Mouse (Mus musculus): ENCODE results near the gene Lamtor4. TPM values are rescaled to one million over a fixed set of nuclear protein-coding genes. Genes with fewer than 3 reads are reported as not detected.
A peak's percentile ranks its signal among the peaks of the same experiment; 100 is the strongest.

Gene Lamtor4
- polyA plus RNA-seq, 1 experiment from 2014 or later = 47.7 TPM

GRCm38 (mm10) chr5:138275216-138276050 lies 20.2 kb downstream of the Lamtor4 start:
- H3K4me1 ChIP-seq (ENCODE audit: control insufficient read depth, insufficient read depth, low read length) = peaks cover 32% of the 10 kb centered on the region
- no peaks in the 10 kb centered on the region for H3K27me3 ChIP-seq (ENCODE audit: control insufficient read depth, insufficient read depth, low read length)
- H3K9me3 ChIP-seq (ENCODE audit: control insufficient read depth, low read length) = no peaks in the 10 kb centered on the region
- peaks cover 12% of the 10 kb centered on the region for H3K36me3 ChIP-seq (ENCODE audit: control insufficient read depth, insufficient read depth, low read length)
- peak overlapping the region; percentile 47 for H3K9ac ChIP-seq (ENCODE audit: low read depth, low read length)
- peak overlapping the region; percentile 62; the same call in 1 of the 2 replicates for H3K27ac ChIP-seq (ENCODE audit: low read depth, low read length)
- WGBS = 12% methylated on average over 41 of the region's 41 CpGs
- ATAC-seq (ENCODE audit: low FRiP score, low TSS enrichment) = peak; percentile 22; the same call in 1 of the 2 replicates
- H3K4me3 ChIP-seq (ENCODE audit: low read length) = peak overlapping the region; percentile 25
- peak overlapping the region; percentile 44 for H3K4me2 ChIP-seq (replicated peaks; ENCODE audit: low read depth, low read length)

- Histone ChIP-seq H3K4me2 (replicated peaks; ENCODE audit: low read depth, low read length) (no peak overlapping the region), H3K4me3 (ENCODE audit: low read length) (no peak overlapping the region), H3K9ac (ENCODE audit: low read depth, low read length) (no peak overlapping the region), H3K27ac (ENCODE audit: low read depth, low read length) (no peak overlapping the region), H3K27me3 (ENCODE audit: control insufficient read depth, insufficient read depth, low read length) (no peaks in the 10 kb centered on the region), H3K36me3 (ENCODE audit: control insufficient read depth, insufficient read depth, low read length) (peaks cover 12% of the 10 kb centered on the region), H3K9me3 (ENCODE audit: control insufficient read depth, low read length) (peaks cover 5% of the 10 kb centered on the region; the same call in 1 of the 2 replicates), H3K4me1 (ENCODE audit: control insufficient read depth, insufficient read depth, low read length) (peaks cover 29% of the 10 kb centered on the region)
- 88% methylated on average over 7 of the region's 7 CpGs for WGBS
- no peak for ATAC-seq (ENCODE audit: low FRiP score, low TSS enrichment)
Observed at GRCm38 (mm10) chr5:138277994-138278393, 22.7 kb downstream of the Lamtor4 start.

- H3K27me3 ChIP-seq (ENCODE audit: control insufficient read depth, insufficient read depth, low read length) = no peaks in the 10 kb centered on the region
- ATAC-seq (ENCODE audit: low FRiP score, low TSS enrichment) = peak; percentile 99
- peaks cover 28% of the 10 kb centered on the region for H3K4me1 ChIP-seq (ENCODE audit: control insufficient read depth, insufficient read depth, low read length)
- under 1% methylated on average over 56 of the region's 56 CpGs for WGBS
- H3K9ac ChIP-seq (ENCODE audit: low read depth, low read length) = peak within 1 kb of the TSS; percentile 72
- peaks cover 5% of the 10 kb centered on the region; the same call in 1 of the 2 replicates for H3K9me3 ChIP-seq (ENCODE audit: control insufficient read depth, low read length)
- H3K4me2 ChIP-seq (replicated peaks; ENCODE audit: low read depth, low read length) = peak within 1 kb of the TSS; percentile 67
- peaks cover 12% of the 10 kb centered on the region for H3K36me3 ChIP-seq (ENCODE audit: control insufficient read depth, insufficient read depth, low read length)
- H3K27ac ChIP-seq (ENCODE audit: low read depth, low read length) = 0 out of 2 replicates have a peak within 1 kb of the TSS, but pooled peaks have one; percentile 32
- H3K4me3 ChIP-seq (ENCODE audit: low read length) = peak within 1 kb of the TSS; percentile 69
Observed at GRCm38 (mm10) chr5:138279585-138280424, 24.5 kb downstream of the Lamtor4 start, which contains the start of the genes Gm43720, Gpc2 and Stag3. Gm43720 (minus strand) TSS chr5:138279958. Gpc2 (minus strand) TSS chr5:138280005. Stag3 (plus strand) TSS chr5:138280240.

- Histone ChIP-seq H3K9me3 (ENCODE audit: control insufficient read depth, low read length) (peaks cover 5% of the 10 kb centered on the region; the same call in 1 of the 2 replicates), H3K27me3 (ENCODE audit: control insufficient read depth, insufficient read depth, low read length) (no peaks in the 10 kb centered on the region), H3K4me3 (ENCODE audit: low read length) (peak overlapping the region; percentile 69; the same call in 1 of the 2 replicates), H3K27ac (ENCODE audit: low read depth, low read length) (no peak overlapping the region), H3K4me1 (ENCODE audit: control insufficient read depth, insufficient read depth, low read length) (peaks cover 22% of the 10 kb centered on the region), H3K4me2 (replicated peaks; ENCODE audit: low read depth, low read length) (peak overlapping the region; percentile 18; the same call in 1 of the 2 replicates), H3K36me3 (ENCODE audit: control insufficient read depth, insufficient read depth, low read length) (peaks cover 12% of the 10 kb centered on the region), H3K9ac (ENCODE audit: low read depth, low read length) (no peak overlapping the region)
- ATAC-seq (ENCODE audit: low FRiP score, low TSS enrichment) = no peak
- WGBS = 19% methylated on average over 26 of the region's 26 CpGs
Observed at GRCm38 (mm10) chr5:138280425-138280768, 25.1 kb downstream of the Lamtor4 start.

GRCm38 (mm10) chr5:138280829-138281228 lies 25.5 kb downstream of the Lamtor4 start:
- Histone ChIP-seq H3K9ac (ENCODE audit: low read depth, low read length) (no peak overlapping the region), H3K4me1 (ENCODE audit: control insufficient read depth, insufficient read depth, low read length) (peaks cover 18% of the 10 kb centered on the region; the same call in 1 of the 2 replicates), H3K4me2 (replicated peaks; ENCODE audit: low read depth, low read length) (no peak overlapping the region), H3K27ac (ENCODE audit: low read depth, low read length) (no peak overlapping the region), H3K9me3 (ENCODE audit: control insufficient read depth, low read length) (peaks cover 5% of the 10 kb centered on the region; the same call in 1 of the 2 replicates), H3K27me3 (ENCODE audit: control insufficient read depth, insufficient read depth, low read length) (no peaks in the 10 kb centered on the region), H3K4me3 (ENCODE audit: low read length) (no peak overlapping the region), H3K36me3 (ENCODE audit: control insufficient read depth, insufficient read depth, low read length) (peaks cover 12% of the 10 kb centered on the region)
- no peak for ATAC-seq (ENCODE audit: low FRiP score, low TSS enrichment)
- WGBS = 91% methylated on average over 15 of the region's 15 CpGs

- no peak overlapping the region for H3K4me3 ChIP-seq (ENCODE audit: low read length)
- no peak overlapping the region for H3K9ac ChIP-seq (ENCODE audit: low read depth, low read length)
- ATAC-seq (ENCODE audit: low FRiP score, low TSS enrichment) = no peak
- peaks cover 5% of the 10 kb centered on the region; the same call in 1 of the 2 replicates for H3K9me3 ChIP-seq (ENCODE audit: control insufficient read depth, low read length)
- H3K36me3 ChIP-seq (ENCODE audit: control insufficient read depth, insufficient read depth, low read length) = peaks cover 7% of the 10 kb centered on the region
- WGBS = 70% methylated on average over 2 of the region's 2 CpGs
- no peak overlapping the region for H3K4me2 ChIP-seq (replicated peaks; ENCODE audit: low read depth, low read length)
- no peaks in the 10 kb centered on the region for H3K27me3 ChIP-seq (ENCODE audit: control insufficient read depth, insufficient read depth, low read length)
- peaks cover 11% of the 10 kb centered on the region; the same call in 1 of the 2 replicates for H3K4me1 ChIP-seq (ENCODE audit: control insufficient read depth, insufficient read depth, low read length)
- H3K27ac ChIP-seq (ENCODE audit: low read depth, low read length) = no peak overlapping the region
Observed at GRCm38 (mm10) chr5:138281798-138282197, 26.5 kb downstream of the Lamtor4 start.

- ATAC-seq (ENCODE audit: low FRiP score, low TSS enrichment) = no peak
- Histone ChIP-seq H3K9ac (ENCODE audit: low read depth, low read length) (no peak overlapping the region), H3K4me3 (ENCODE audit: low read length) (no peak overlapping the region), H3K27me3 (ENCODE audit: control insufficient read depth, insufficient read depth, low read length) (no peaks in the 10 kb centered on the region), H3K36me3 (ENCODE audit: control insufficient read depth, insufficient read depth, low read length) (no peaks in the 10 kb centered on the region), H3K9me3 (ENCODE audit: control insufficient read depth, low read length) (peaks cover 5% of the 10 kb centered on the region; the same call in 1 of the 2 replicates), H3K4me1 (ENCODE audit: control insufficient read depth, insufficient read depth, low read length) (peaks cover 8% of the 10 kb centered on the region; the same call in 1 of the 2 replicates), H3K4me2 (replicated peaks; ENCODE audit: low read depth, low read length) (no peak overlapping the region), H3K27ac (ENCODE audit: low read depth, low read length) (no peak overlapping the region)
- 74% methylated on average over 1 of the region's 1 CpGs for WGBS
Observed at GRCm38 (mm10) chr5:138283540-138283939, 28.3 kb downstream of the Lamtor4 start.

- Histone ChIP-seq H3K36me3 (ENCODE audit: control insufficient read depth, insufficient read depth, low read length) (no peaks in the 10 kb centered on the region), H3K4me3 (ENCODE audit: low read length) (no peak overlapping the region), H3K4me1 (ENCODE audit: control insufficient read depth, insufficient read depth, low read length) (no peaks in the 10 kb centered on the region), H3K9me3 (ENCODE audit: control insufficient read depth, low read length) (no peaks in the 10 kb centered on the region), H3K27me3 (ENCODE audit: control insufficient read depth, insufficient read depth, low read length) (no peaks in the 10 kb centered on the region), H3K9ac (ENCODE audit: low read depth, low read length) (no peak overlapping the region), H3K4me2 (replicated peaks; ENCODE audit: low read depth, low read length) (no peak overlapping the region), H3K27ac (ENCODE audit: low read depth, low read length) (no peak overlapping the region)
- 79% methylated on average over 3 of the region's 3 CpGs for WGBS
- no peak for ATAC-seq (ENCODE audit: low FRiP score, low TSS enrichment)
Observed at GRCm38 (mm10) chr5:138287861-138288260, 32.6 kb downstream of the Lamtor4 start.
